Mouse (Mus musculus) layer of hippocampus, postnatal 10 days (tissue): ENCODE results near the gene Lmntd2. TPM values are rescaled to one million over a fixed set of nuclear protein-coding genes. Genes with fewer than 3 reads are reported as not detected.
A peak's percentile ranks its signal among the peaks of the same experiment; 100 is the strongest.
"Not testable (repeated sequence)": the region's sequence is repeated elsewhere in the genome, so short reads cannot be mapped to it uniquely, and the experiment has no call there.

Experiments
- DNase-seq, 2 experiments: peaks; one replicate each; pipeline ENCODE4 v3.0.0; 2021; ENCODE audit warnings: low spot score in 2 of 2
- long read RNA-seq: library from polyadenylated mRNA; stranded (forward); transcript quantifications from one replicate; pipeline ENCODE4 v2.0.0, GENCODE M21; 2023
- total RNA-seq, 2 experiments: library from RNA; stranded (reverse); gene quantifications; 2 replicates each; pipeline ENCODE4 v1.2.3; 2021

The Lmntd2 gene
- total RNA-seq: not detected
- long read RNA-seq: 0 reads

- no peak for DNase-seq
These were observed at the start of gene Lmntd2 for GRCm38 (mm10) chr7:141213605-141214235. Lmntd2 (minus strand) TSS chr7:141214080.

- no peak for DNase-seq
These were observed 49.8 kb upstream of the Lmntd2 start for GRCm38 (mm10) chr7:141263640-141264039.

- DNase-seq: no peak
These were observed 47.6 kb upstream of the Lmntd2 start for GRCm38 (mm10) chr7:141261480-141261879.

GRCm38 (mm10) chr7:141256159-141256558 is 42.3 kb upstream of the Lmntd2 start:
- no peak for DNase-seq

GRCm38 (mm10) chr7:141250486-141250885 is 36.6 kb upstream of the Lmntd2 start:
- not testable (repeated sequence) for DNase-seq

- no peak for DNase-seq
These were observed 17.7 kb upstream of the Lmntd2 start for GRCm38 (mm10) chr7:141231551-141231950.

- DNase-seq: no peak
These were observed 17.2 kb upstream of the Lmntd2 start for GRCm38 (mm10) chr7:141231111-141231510.

- no peak for DNase-seq
These were observed 16.7 kb upstream of the Lmntd2 start for GRCm38 (mm10) chr7:141230570-141230969.

GRCm38 (mm10) chr7:141229702-141230101 is 15.8 kb upstream of the Lmntd2 start:
- DNase-seq: no peak

GRCm38 (mm10) chr7:141228279-141229067 is 14.6 kb upstream of the Lmntd2 start, which contains the start of gene Phrf1:
Phrf1 (plus strand) TSS chr7:141228784.
- peak; percentile 97 for DNase-seq

- DNase-seq: no peak
These were observed 13.9 kb upstream of the Lmntd2 start for GRCm38 (mm10) chr7:141227796-141228195.

GRCm38 (mm10) chr7:141226535-141226934 is 12.7 kb upstream of the Lmntd2 start:
- DNase-seq: no peak

- no peak for DNase-seq
These were observed 8.9 kb upstream of the Lmntd2 start for GRCm38 (mm10) chr7:141222696-141223215.

- no peak for DNase-seq
These were observed 8.2 kb upstream of the Lmntd2 start for GRCm38 (mm10) chr7:141222126-141222467.

GRCm38 (mm10) chr7:141221249-141222125 is 7.6 kb upstream of the Lmntd2 start:
- DNase-seq: peak; percentile 91 to 93

- DNase-seq: no peak
These were observed 6.5 kb upstream of the Lmntd2 start for GRCm38 (mm10) chr7:141220377-141220776.

GRCm38 (mm10) chr7:141219558-141220099 is 5.7 kb upstream of the Lmntd2 start:
- no peak for DNase-seq

GRCm38 (mm10) chr7:141218557-141219133 is 4.8 kb upstream of the Lmntd2 start:
- no peak for DNase-seq

GRCm38 (mm10) chr7:141218141-141218540 is 4.3 kb upstream of the Lmntd2 start:
- no peak for DNase-seq

GRCm38 (mm10) chr7:141217343-141218013 is 3.6 kb upstream of the Lmntd2 start:
- DNase-seq: no peak
